Mouse (Mus musculus) embryonic facial prominence, embryonic 13.5 days (tissue): ENCODE results near the gene Smap2. TPM values are rescaled to one million over a fixed set of nuclear protein-coding genes. Genes with fewer than 3 reads are reported as not detected.

Experiments
- ATAC-seq: fragments of 200-750 bp; cut with Nextera tagmentation; 2 replicates; pipeline ENCODE4 v1.8.0; 2017; ENCODE audit warnings: low read depth; ENCODE audit not compliant: insufficient number of reproducible peaks, insufficient read depth, low FRiP score, low TSS enrichment
- H3K27ac ChIP-seq: fragments of 300-500 bp; sonication (generic); 2 replicates; pipeline ENCODE4 v1.5.1; 2015; ENCODE audit warnings: moderate library complexity, mild to moderate bottlenecking, inconsistent platforms
- H3K27me3 ChIP-seq: fragments of 300-500 bp; sonication (generic); 2 replicates; pipeline ENCODE4 v1.6.1; 2015; ENCODE audit warnings: mild to moderate bottlenecking, inconsistent platforms
- H3K36me3 ChIP-seq: fragments of 300-500 bp; sonication (generic); 2 replicates; pipeline ENCODE4 v1.6.1; 2015; ENCODE audit warnings: mild to moderate bottlenecking, inconsistent platforms
- H3K4me1 ChIP-seq: fragments of 300-500 bp; sonication (generic); 2 replicates; pipeline ENCODE4 v1.6.1; 2015; ENCODE audit warnings: inconsistent platforms
- H3K4me2 ChIP-seq: fragments of 300-500 bp; sonication (generic); 2 replicates; pipeline ENCODE4 v1.6.1; 2015; ENCODE audit warnings: moderate library complexity, mild to moderate bottlenecking, inconsistent platforms
- H3K4me3 ChIP-seq: fragments of 300-500 bp; sonication (generic); 2 replicates; pipeline ENCODE4 v1.5.1; 2015; ENCODE audit warnings: mild to moderate bottlenecking, inconsistent platforms
- H3K9ac ChIP-seq: fragments of 300-500 bp; sonication (generic); 2 replicates; pipeline ENCODE4 v1.6.1; 2015; ENCODE audit warnings: mild to moderate bottlenecking, inconsistent platforms
- H3K9me3 ChIP-seq: fragments of 300-500 bp; sonication (generic); 2 replicates; pipeline ENCODE4 v1.6.1; 2016; ENCODE audit warnings: inconsistent platforms
- WGBS: fragments of 180-500 bp; shearing (Covaris S2); methylation state at CpG from one replicate; pipeline ENCODE4 v1.1.7; 2015; ENCODE audit warnings: mixed read lengths; 5-methylcytosine and 5-hydroxymethylcytosine counted together
- microRNA-seq: library from miRNA; unstranded; fragments of <30 nt; microRNA quantifications from one replicate; pipeline ENCODE4, GENCODE M21; 2016
- polyA plus RNA-seq: library from polyadenylated mRNA; unstranded; fragments of >200 nt; fragmentation: Nextera tagmentation; extraction: Ambion mirVana; gene quantifications from 2 replicates; pipeline ENCODE4 v1.2.1, GENCODE M21; 2015

Gene Smap2
- polyA plus RNA-seq, 1 experiment from 2014 or later, result 13.7 TPM

- H3K9ac ChIP-seq, result peak overlapping the region; percentile 89
- H3K27me3 ChIP-seq, result no peaks in the 10 kb centered on the region
- peak overlapping the region; percentile 70 for H3K4me2 ChIP-seq
- H3K9me3 ChIP-seq, result peaks cover 22% of the 10 kb centered on the region
- no peak for ATAC-seq
- peak overlapping the region; percentile 69 for H3K4me3 ChIP-seq
- H3K4me1 ChIP-seq, result peaks cover 6% of the 10 kb centered on the region; the same call in 1 of the 2 replicates
- H3K27ac ChIP-seq, result peak overlapping the region; percentile 92
- peaks cover 27% of the 10 kb centered on the region for H3K36me3 ChIP-seq
- 21% methylated on average over 3 of the region's 3 CpGs for WGBS
Measured at GRCm38 (mm10) chr4:120925386-120925785, 91.7 kb downstream of the Smap2 start.

- Histone ChIP-seq H3K9me3 (peaks cover 27% of the 10 kb centered on the region), H3K27me3 (no peaks in the 10 kb centered on the region), H3K9ac (peak within 1 kb of the TSS; percentile 89), H3K4me2 (peak within 1 kb of the TSS; percentile 70), H3K4me1 (peaks cover 6% of the 10 kb centered on the region; the same call in 1 of the 2 replicates), H3K4me3 (peak within 1 kb of the TSS; percentile 69), H3K36me3 (peaks cover 31% of the 10 kb centered on the region), H3K27ac (peak within 1 kb of the TSS; percentile 92)
- ATAC-seq, result peak; percentile 98
- under 1% methylated on average over 33 of the region's 33 CpGs for WGBS
Measured at GRCm38 (mm10) chr4:120924554-120925299, 92.3 kb downstream of the Smap2 start, which contains the start of gene Exo5. TSS of gene Exo5 (minus strand) at chr4:120925017.

- H3K36me3 ChIP-seq, result peaks cover 37% of the 10 kb centered on the region
- ATAC-seq, result no peak
- no peaks in the 10 kb centered on the region for H3K27me3 ChIP-seq
- H3K4me2 ChIP-seq, result no peak overlapping the region
- no peak overlapping the region for H3K4me3 ChIP-seq
- peaks cover 6% of the 10 kb centered on the region; the same call in 1 of the 2 replicates for H3K4me1 ChIP-seq
- H3K9ac ChIP-seq, result no peak overlapping the region
- 94% methylated on average over 8 of the region's 8 CpGs for WGBS
- H3K27ac ChIP-seq, result no peak overlapping the region
- peaks cover 27% of the 10 kb centered on the region for H3K9me3 ChIP-seq
Measured at GRCm38 (mm10) chr4:120921461-120921860, 95.6 kb downstream of the Smap2 start.

Small RNA genes lying within 50 kb of the gene (microRNA-seq; reads per million reads assigned to microRNA genes)
- not detected for gene Mir7015

Other genes with a start within 250 kb of the Smap2 start
- 99.4 and 106 TPM in 2 replicates for gene Nfyc, start 185.7 kb downstream of the Smap2 start, polyA plus RNA-seq
- gene Rims3, start 162.4 kb downstream of the Smap2 start, polyA plus RNA-seq, result 0.87 and 1.2 TPM in 2 replicates
- 33.9 and 35.7 TPM in 2 replicates for gene Exo5, start 92.2 kb downstream of the Smap2 start, polyA plus RNA-seq
- 10.0 and 10.9 TPM in 2 replicates for gene Zfp69, start 65.5 kb downstream of the Smap2 start, polyA plus RNA-seq
- 56.1 and 57.5 TPM in 2 replicates for gene Col9a2, start 22.1 kb upstream of the Smap2 start, polyA plus RNA-seq
- gene Zmpste24, start 81.0 kb upstream of the Smap2 start, polyA plus RNA-seq, result 22.0 and 27.0 TPM in 2 replicates
- not detected in 2 replicates for gene Tmco2, start 92.0 kb upstream of the Smap2 start, polyA plus RNA-seq
- 32.4 and 34.1 TPM in 2 replicates for gene Rlf, start 197.8 kb upstream of the Smap2 start, polyA plus RNA-seq